Mouse (Mus musculus) myocyte (in vitro differentiated cells): ENCODE results near the gene Ldb3.

ENCODE experiments used
- MAX ChIP-seq: IDR thresholded peaks from one replicate; pipeline ENCODE4 v1.6.1; 2011; ENCODE audit warnings: low read depth, mild to moderate bottlenecking, control low read depth
- POLR2A ChIP-seq: IDR thresholded peaks from one replicate; pipeline ENCODE4 v1.6.1; 2011; ENCODE audit warnings: low read depth, mild to moderate bottlenecking, control low read depth, moderate library complexity; ENCODE audit not compliant: insufficient read length

DNA sequence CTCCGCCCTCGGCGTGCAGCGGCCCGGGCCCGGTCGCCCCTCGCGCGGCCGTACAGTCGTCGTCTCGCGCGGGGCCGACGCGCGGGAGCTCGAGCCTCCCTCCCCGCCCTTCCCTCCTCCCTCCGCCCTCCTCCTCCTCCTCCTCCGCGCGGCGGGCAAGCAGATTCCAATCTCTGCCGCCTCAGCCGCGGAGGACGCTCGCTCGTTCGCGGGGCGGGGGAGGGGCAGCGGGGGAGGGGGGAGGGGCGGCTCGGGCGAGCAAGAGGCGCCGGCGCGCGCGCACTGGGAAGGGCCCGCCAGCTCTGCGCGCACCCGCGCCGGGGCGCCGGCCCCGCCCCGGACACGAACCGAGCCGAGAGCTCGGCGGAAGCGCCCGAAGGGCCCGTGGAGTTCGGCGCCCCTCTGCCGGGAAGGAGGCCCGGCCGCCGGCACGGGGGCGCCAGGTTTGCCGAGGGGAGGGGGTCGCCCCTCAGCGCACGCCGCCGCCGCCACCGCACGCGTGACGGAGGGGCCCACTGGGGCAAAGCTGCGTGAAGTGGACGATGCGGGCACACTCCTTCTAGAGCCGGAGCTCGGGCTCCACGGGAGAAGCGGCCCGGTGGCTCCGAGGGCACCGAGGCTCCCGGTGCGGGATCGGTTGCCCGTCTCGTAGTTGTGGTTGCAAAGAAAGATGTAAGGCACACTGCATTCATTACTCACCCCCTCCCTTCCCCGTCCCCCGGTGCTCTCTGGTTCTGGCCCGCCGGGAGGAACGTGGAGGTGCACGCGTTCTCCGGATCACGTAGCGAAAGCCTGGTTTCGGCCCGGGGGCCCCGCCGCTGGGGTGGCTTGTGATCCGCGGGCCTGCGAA is 85.8 kb downstream of the Ldb3 start:
- TF ChIP-seq POLR2A (peak; percentile 65), MAX (no peak)
